Mouse (Mus musculus): Measurements from ENCODE around the gene Ccna1. TPM values are rescaled to one million over a fixed set of nuclear protein-coding genes. Genes with fewer than 3 reads are reported as not detected.

The Ccna1 gene
- polyA plus RNA-seq, 1 experiment from 2014 or later = 0.31 TPM

DNA sequence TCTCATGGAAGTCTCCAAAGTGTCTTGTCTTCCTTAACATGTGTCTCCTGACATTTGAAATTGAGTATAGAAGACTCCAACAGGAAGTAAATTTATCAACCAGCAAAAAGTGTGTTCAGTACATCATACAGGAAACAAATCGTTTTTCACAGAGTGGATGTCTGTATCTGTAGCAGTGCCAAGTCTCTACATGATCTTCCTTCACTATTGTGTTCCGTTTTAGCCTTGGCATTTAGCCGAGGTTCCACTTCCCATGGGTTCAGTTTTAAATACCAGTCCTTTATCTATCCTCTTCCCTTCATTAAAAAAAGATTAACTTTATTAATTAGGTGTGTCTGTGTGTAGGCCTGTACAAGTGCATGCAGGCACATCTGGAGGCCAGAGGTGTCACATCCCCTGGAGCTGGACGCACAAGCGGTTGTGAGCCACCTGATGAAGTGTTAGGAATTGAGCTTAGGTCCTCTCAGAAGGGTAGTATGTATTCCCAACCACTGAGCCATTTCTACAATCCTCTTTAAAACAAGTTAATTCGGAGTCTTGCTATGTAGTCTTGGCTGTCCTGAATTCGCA, 27.9 kb downstream of the Ccna1 start:
- ChIA-PET POLR2A (interaction anchor here (0.7 kb wide), 1 partner anchor 1078 kb away, joined by 5 read pairs; no protein-coding TSS in a partner anchor), CTCF (interaction anchor here (1.3 kb wide), 1 partner anchor 16 kb away, joined by 4 read pairs; no protein-coding TSS in a partner anchor)
- in situ Hi-C loops (cut with MboI; ENCODE audit: low pct_unique_long_range_greater_than_20kb) = no loop called here
- peaks cover 9% of the 10 kb centered on the region for H3K27me3 ChIP-seq
- DNase-seq (ENCODE audit: low read depth, low spot score) (no peak), ATAC-seq (no peak)
- no peak for TF ChIP-seq CTCF (IDR thresholded peaks at IDR 0.05)

DNA sequence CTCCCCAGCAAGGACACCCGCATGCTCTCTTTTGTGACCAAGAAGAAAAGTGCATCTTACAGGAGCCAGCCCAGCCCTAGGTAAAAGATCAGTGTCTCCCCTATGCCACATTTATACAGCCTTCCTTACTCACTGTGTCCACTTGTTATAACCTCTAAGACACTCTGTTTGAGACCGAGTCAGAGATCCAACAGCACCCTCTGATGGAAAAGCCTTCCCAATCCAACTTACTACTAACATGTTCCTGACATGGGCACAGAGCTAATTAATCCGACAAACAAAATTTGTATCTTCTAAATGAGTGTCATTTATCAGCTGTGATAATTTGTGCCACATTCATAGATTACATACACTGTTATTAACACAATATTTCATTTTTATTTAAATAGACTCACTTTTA, 29.8 kb downstream of the Ccna1 start:
- CTCF ChIA-PET = no interaction called here

DNA sequence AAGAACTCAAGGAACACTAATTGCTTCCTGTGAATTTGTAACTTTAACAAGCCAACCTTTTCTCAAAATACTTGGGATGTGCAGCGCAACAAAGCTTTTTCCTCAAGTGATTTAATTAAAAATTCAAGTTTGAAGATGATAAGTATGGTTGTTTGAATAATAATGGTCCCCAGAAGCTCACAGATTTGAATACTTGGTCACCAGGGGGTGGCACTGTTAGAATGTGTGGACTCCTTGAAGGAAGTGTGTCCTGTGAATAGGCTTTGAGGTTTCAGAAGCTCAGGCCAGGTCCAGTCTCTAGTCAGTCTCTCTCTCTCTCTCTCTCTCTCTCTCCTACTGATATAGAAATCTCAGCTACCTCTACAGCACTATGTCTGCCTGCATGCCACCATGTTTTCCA, 32.0 kb downstream of the Ccna1 start:
- in situ Hi-C loops (cut with MboI; ENCODE audit: low pct_unique_long_range_greater_than_20kb) = no loop called here
- peak; percentile 16 for TF ChIP-seq CTCF (IDR thresholded peaks at IDR 0.05)
- no peak for ATAC-seq
- ChIA-PET POLR2A (no interaction called here), CTCF (interaction anchor here (0.9 kb wide), 1 partner anchor 39 kb away, joined by 3 read pairs; no protein-coding TSS in a partner anchor)
- DNase-seq (ENCODE audit: low read depth, low spot score) = no peak
- H3K27me3 ChIP-seq = no peaks in the 10 kb centered on the region

More for the DNA sequence above, 29.8 kb downstream of the Ccna1 start:
- no peak for TF ChIP-seq CTCF (IDR thresholded peaks at IDR 0.05)
- DNase-seq (ENCODE audit: low read depth, low spot score) (no peak), ATAC-seq (no peak)
- POLR2A ChIA-PET = interaction anchor here (0.7 kb wide), 1 partner anchor 195 kb away, joined by 3 read pairs; no protein-coding TSS in a partner anchor
- in situ Hi-C loops (cut with MboI; ENCODE audit: low pct_unique_long_range_greater_than_20kb) = no loop called here
- no peaks in the 10 kb centered on the region for H3K27me3 ChIP-seq

DNA sequence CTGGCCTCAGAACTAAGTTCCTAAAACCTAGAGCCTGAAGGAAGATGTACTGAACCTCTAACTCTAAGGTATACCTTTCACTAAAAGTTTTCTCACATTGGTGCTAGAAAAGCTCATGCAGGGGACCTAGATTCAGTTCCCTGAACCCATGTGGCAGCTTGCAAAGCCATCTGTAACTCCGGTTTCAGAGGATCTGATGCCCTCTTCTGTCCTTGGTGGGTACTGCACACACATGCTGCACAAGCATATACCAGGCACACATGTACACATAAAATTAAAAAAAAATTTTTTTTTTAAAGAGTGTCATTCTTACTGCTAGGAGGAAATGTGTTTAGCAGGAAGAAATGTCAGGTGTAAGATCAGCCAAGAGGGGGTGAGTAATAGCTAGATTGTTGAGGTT, 33.1 kb downstream of the Ccna1 start:
- ChIA-PET POLR2A (no interaction called here), CTCF (interaction anchor here (0.9 kb wide), 1 partner anchor 41 kb away, joined by 3 read pairs; no protein-coding TSS in a partner anchor)
- DNase-seq (ENCODE audit: low read depth, low spot score) (no peak), ATAC-seq (no peak)
- in situ Hi-C loops (cut with MboI; ENCODE audit: low pct_unique_long_range_greater_than_20kb) = no loop called here
- TF ChIP-seq CTCF (IDR thresholded peaks at IDR 0.05) = peak; percentile 43
- no peaks in the 10 kb centered on the region for H3K27me3 ChIP-seq

DNA sequence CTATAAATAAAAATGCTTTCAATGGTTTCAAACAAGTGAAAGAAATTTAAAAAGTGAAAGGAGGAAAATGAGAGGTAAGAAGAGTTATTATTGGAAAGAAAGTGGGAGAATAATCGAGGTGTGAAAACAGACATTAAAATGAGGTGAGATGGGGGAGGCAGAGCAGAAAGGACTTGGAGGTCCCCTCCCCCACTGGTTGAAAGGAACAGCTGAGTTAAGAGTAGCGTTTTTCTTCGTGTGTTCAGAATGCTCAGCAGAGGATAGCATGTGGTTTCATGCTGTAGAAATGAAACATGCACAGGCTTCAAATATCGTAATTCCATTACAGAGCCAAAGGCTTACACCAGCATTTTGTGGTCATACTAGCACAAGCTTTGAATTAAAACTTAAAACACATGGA, 42.8 kb downstream of the Ccna1 start:
- POLR2A ChIA-PET = no interaction called here
- in situ Hi-C loops (cut with MboI; ENCODE audit: low pct_unique_long_range_greater_than_20kb) = no loop called here
- DNase-seq (ENCODE audit: low read depth, low spot score) (no peak), ATAC-seq (no peak)
- no peaks in the 10 kb centered on the region for H3K27me3 ChIP-seq
- no peak for TF ChIP-seq CTCF (IDR thresholded peaks at IDR 0.05)
- CTCF ChIA-PET = interaction anchor here (0.7 to 1.8 kb wide), 3 partner anchors 15 to 24 kb away, joined by 3 to 4 read pairs (median 3); no protein-coding TSS in a partner anchor

DNA sequence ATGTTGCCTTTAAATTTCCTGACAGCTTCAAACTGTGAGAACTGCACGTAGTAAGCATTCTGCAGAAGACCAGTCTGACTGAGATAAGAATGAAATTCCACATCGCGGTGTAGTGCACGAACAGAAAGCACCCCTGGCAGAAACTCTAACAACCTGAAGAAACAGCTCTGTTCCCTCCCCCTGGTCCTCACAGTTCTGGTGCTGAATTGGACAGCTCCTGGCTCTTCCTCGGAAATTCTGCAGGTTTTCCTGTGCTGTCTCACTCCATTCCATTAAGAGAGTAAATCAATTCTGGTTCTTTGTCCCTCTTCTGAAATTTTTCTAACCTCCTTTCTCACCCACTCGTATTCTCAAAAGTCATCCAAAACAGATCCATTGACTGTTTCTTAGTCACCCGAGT, 43.6 kb downstream of the Ccna1 start:
- CTCF ChIA-PET = interaction anchor here (1.8 kb wide), 1 partner anchor 16 kb away, joined by 4 read pairs; no protein-coding TSS in a partner anchor
- POLR2A ChIA-PET = no interaction called here
- no peak for TF ChIP-seq CTCF (IDR thresholded peaks at IDR 0.05)
- no peak for ATAC-seq
- in situ Hi-C loops (cut with MboI; ENCODE audit: low pct_unique_long_range_greater_than_20kb) = no loop called here
- no peak for DNase-seq (ENCODE audit: low read depth, low spot score)
- H3K27me3 ChIP-seq = no peaks in the 10 kb centered on the region

DNA sequence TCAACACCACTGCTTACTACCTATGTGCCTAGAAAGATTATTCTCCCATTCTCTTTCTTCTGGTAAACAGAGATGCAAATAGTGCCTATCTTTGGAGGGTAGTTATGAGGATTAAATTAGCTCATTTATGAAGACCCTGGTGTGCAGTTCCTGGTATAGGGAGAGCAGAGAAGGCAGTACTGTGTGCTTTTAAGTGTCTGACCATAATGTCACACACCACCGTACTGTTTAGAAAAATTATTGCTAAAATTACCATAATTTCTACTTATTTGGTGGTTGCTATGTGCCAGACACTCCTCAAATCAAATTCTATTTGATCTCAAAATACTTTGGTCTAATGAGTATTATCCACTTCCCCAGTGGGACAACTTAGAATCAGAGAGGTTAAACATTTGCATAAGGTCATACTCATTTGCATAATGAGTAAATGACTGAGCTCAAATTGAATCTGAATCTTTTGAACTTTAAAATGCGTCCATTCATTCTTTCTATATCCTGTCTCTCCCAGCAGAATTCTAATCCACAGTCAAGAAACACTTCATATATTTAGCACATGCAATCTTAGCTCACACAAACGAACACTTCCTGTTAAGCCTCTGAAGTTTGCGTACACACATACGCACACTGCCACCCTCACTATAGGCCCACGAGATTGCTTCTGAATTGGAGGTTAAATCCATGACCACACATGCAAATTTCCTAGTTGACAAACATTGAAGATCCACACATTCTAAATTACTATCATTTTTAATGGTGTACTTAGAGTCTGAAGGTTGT, 46.1 kb downstream of the Ccna1 start:
- ChIA-PET POLR2A (no interaction called here), CTCF (no interaction called here)
- no peaks in the 10 kb centered on the region for H3K27me3 ChIP-seq
- no peak for ATAC-seq
- in situ Hi-C loops (cut with MboI; ENCODE audit: low pct_unique_long_range_greater_than_20kb) = no loop called here
- DNase-seq (ENCODE audit: low read depth, low spot score) = no peak
- TF ChIP-seq CTCF (IDR thresholded peaks at IDR 0.05) = no peak

DNA sequence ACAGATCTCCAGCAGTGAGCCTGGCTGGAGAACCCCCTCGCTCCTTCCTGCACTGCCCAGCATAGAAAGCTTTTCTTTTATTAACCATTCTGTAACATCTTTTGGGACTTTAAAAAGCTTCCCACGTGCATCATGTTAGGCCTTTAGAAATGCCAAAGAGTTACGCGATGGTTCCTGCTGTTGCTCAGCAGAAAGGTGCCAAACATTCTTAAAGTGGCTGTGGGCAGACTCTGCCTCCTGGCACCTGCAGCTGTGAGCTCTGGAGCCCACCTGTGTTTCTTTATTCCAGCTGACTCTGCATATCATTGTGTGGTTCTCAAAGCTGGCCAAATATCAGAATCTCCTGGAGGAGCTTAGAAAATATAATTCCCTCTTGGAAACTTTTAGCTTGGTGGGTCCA, 51.3 kb downstream of the Ccna1 start:
- TF ChIP-seq CTCF (IDR thresholded peaks at IDR 0.05) = no peak
- no peak for DNase-seq (ENCODE audit: low read depth, low spot score)
- CTCF ChIA-PET = interaction anchor here (1.5 kb wide), 1 partner anchor 11 kb away, joined by 5 read pairs; no protein-coding TSS in a partner anchor
- in situ Hi-C loops (cut with MboI; ENCODE audit: low pct_unique_long_range_greater_than_20kb) = no loop called here
- no peak for ATAC-seq
- POLR2A ChIA-PET = no interaction called here
- no peaks in the 10 kb centered on the region for H3K27me3 ChIP-seq

DNA sequence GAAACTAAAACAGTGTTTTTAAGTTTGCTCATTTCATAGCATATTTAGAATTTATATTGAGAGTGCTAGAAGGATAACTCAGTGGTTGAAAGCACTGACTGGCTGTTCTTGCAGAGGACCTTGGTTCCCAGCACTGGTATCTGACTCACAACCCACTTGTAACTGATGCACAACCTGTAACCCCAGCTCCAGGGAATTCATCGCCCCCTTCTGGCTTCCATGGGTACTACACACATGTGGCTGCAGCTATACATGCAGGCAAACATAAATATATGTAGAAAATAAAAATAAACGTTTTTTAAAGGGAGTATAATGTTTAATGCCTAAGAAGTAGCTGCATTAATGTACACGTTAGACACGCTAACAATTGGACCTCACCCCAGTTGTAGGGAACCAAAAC, 53.6 kb downstream of the Ccna1 start:
- ChIA-PET CTCF (interaction anchor here (0.9 kb wide), 1 partner anchor 11 kb away, joined by 5 read pairs; no protein-coding TSS in a partner anchor), POLR2A (no interaction called here)
- no peaks in the 10 kb centered on the region for H3K27me3 ChIP-seq
- TF ChIP-seq CTCF (IDR thresholded peaks at IDR 0.05) = peak; percentile 62
- in situ Hi-C loops (cut with MboI; ENCODE audit: low pct_unique_long_range_greater_than_20kb) = no loop called here
- DNase-seq (ENCODE audit: low read depth, low spot score) (no peak), ATAC-seq (no peak)

Other genes with a start within 250 kb of the Ccna1 start
- gene Rfxap, start 247.7 kb downstream of the Ccna1 start, polyA plus RNA-seq (2021) = 61.7 TPM
- not detected for gene Sertm1, start 139.6 kb downstream of the Ccna1 start, polyA plus RNA-seq (2021)
- 69.2 TPM for gene Spg20, start 56.6 kb upstream of the Ccna1 start, polyA plus RNA-seq (2021)
- 0.10 TPM for gene Ccdc169, start 81.8 kb upstream of the Ccna1 start, polyA plus RNA-seq (2021)
- not detected for gene Sohlh2, start 126.5 kb upstream of the Ccna1 start, polyA plus RNA-seq (2021)
- 16.7 TPM for gene Dclk1, start 186.9 kb upstream of the Ccna1 start, polyA plus RNA-seq (2021)